7 mouse cellular contexts compared by ENCODE assay signal in the genomic region with DNA sequence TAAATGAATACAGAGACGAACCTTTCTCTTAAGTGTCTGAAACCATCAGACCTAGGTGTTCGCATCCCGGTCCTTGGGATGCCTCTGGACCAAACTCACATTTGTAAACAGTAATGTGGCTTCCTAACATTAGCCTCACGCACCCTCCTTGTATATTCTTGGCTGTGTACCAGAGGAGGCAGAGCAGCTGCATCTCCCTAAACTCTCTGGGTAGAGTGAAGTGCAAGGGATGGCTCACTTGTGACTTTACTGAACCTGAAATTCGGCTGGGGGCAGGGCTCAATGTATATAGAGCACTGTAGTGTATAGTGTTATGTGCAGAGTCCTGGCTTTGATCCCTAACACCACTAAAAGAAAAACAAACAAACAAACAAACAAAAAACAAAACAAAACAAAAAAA. TPM values are rescaled to one million over a fixed set of nuclear protein-coding genes. Genes with fewer than 3 reads are reported as not detected.
DNase-seq lines count a peak whose midpoint lies in the region; ATAC-seq and TF ChIP-seq lines count a peak whose summit lies in the region.

No protein-coding gene starts in this region.

- TF ChIP-seq CTCF in lung, embryonic 14.5 days (IDR thresholded peaks at IDR 0.05; ENCODE audit: low read depth): no peak

- peaks cover 27% of the 10 kb centered on the region for H3K4me1 ChIP-seq in lung, embryonic 14.5 days (ENCODE audit: insufficient read depth)
- H3K4me1 ChIP-seq in embryonic facial prominence, embryonic 15.5 days: peaks cover 49% of the 10 kb centered on the region
- peaks cover 23% of the 10 kb centered on the region for H3K4me1 ChIP-seq in intestine, embryonic 16.5 days (ENCODE audit: control insufficient read depth, insufficient read depth, low read length)

- H3K9me3 ChIP-seq in lung, embryonic 14.5 days (ENCODE audit: low read depth, low read length): no peaks in the 10 kb centered on the region
- no peaks in the 10 kb centered on the region for H3K9me3 ChIP-seq in embryonic facial prominence, embryonic 15.5 days (replicated peaks)
- H3K9me3 ChIP-seq in intestine, embryonic 16.5 days (ENCODE audit: control insufficient read depth, low read length): no peaks in the 10 kb centered on the region

- peak; percentile 66 for DNase-seq in lung, embryonic 14.5 days
- no peak for DNase-seq in lung, postnatal 4 days
- DNase-seq in skeletal muscle tissue, adult 2 months (ENCODE audit: low read depth, low spot score): peak; percentile 20
- DNase-seq in thymus, postnatal 0 days (ENCODE audit: low spot score): no peak
- no peak for DNase-seq in right cerebral cortex, postnatal 25 days

- no peaks in the 10 kb centered on the region for H3K27me3 ChIP-seq in lung, embryonic 14.5 days (ENCODE audit: insufficient read depth, low read length)
- no peaks in the 10 kb centered on the region for H3K27me3 ChIP-seq in embryonic facial prominence, embryonic 15.5 days
- no peaks in the 10 kb centered on the region for H3K27me3 ChIP-seq in intestine, embryonic 16.5 days (replicated peaks; ENCODE audit: control insufficient read depth, insufficient read depth, low read length)

- peak overlapping the region; percentile 71 for H3K4me2 ChIP-seq in lung, embryonic 14.5 days
- peak overlapping the region; percentile 54 for H3K4me2 ChIP-seq in embryonic facial prominence, embryonic 15.5 days (replicated peaks)
- H3K4me2 ChIP-seq in intestine, embryonic 16.5 days (ENCODE audit: low read depth, low read length): peak overlapping the region; percentile 70

- WGBS in lung, embryonic 14.5 days: 19% methylated on average over 5 of the region's 5 CpGs
- WGBS in embryonic facial prominence, embryonic 15.5 days: 16% methylated on average over 5 of the region's 5 CpGs
- WGBS in intestine, embryonic 16.5 days: 40% methylated on average over 5 of the region's 5 CpGs

- no peaks in the 10 kb centered on the region for H3K36me3 ChIP-seq in lung, embryonic 14.5 days (ENCODE audit: insufficient read depth)
- no peaks in the 10 kb centered on the region for H3K36me3 ChIP-seq in embryonic facial prominence, embryonic 15.5 days
- H3K36me3 ChIP-seq in intestine, embryonic 16.5 days (ENCODE audit: control insufficient read depth, insufficient read depth, low read length): no peaks in the 10 kb centered on the region

- peak overlapping the region; percentile 80 for H3K27ac ChIP-seq in lung, embryonic 14.5 days (ENCODE audit: low read depth)
- H3K27ac ChIP-seq in embryonic facial prominence, embryonic 15.5 days (replicated peaks): peak overlapping the region; percentile 93
- peak overlapping the region; percentile 38 for H3K27ac ChIP-seq in intestine, embryonic 16.5 days (ENCODE audit: low read length)

- peak; percentile 65; the same call in 1 of the 2 replicates for ATAC-seq in lung, embryonic 14.5 days (ENCODE audit: insufficient read depth)
- no peak for ATAC-seq in embryonic facial prominence, embryonic 15.5 days (ENCODE audit: insufficient number of reproducible peaks, low FRiP score, low TSS enrichment, low read depth)
- no peak for ATAC-seq in intestine, embryonic 16.5 days

- H3K4me3 ChIP-seq in lung, embryonic 14.5 days (ENCODE audit: low read depth, low read length): peak overlapping the region; percentile 35
- peak overlapping the region; percentile 38 for H3K4me3 ChIP-seq in embryonic facial prominence, embryonic 15.5 days (replicated peaks)
- H3K4me3 ChIP-seq in intestine, embryonic 16.5 days (ENCODE audit: low read length): peak overlapping the region; percentile 40

- peak overlapping the region; percentile 36; the same call in 1 of the 2 replicates for H3K9ac ChIP-seq in lung, embryonic 14.5 days
- no peak overlapping the region for H3K9ac ChIP-seq in embryonic facial prominence, embryonic 15.5 days
- H3K9ac ChIP-seq in intestine, embryonic 16.5 days (ENCODE audit: low read depth, low read length): peak overlapping the region; percentile 50; the same call in 1 of the 2 replicates

RNA-seq across cellular contexts. Expression of gene Med13l, which starts 45.6 kb away (rescaled TPM):
- polyA plus RNA-seq in lung, embryonic 14.5 days (2014; fragmentation: Nextera tagmentation; extraction: Ambion mirVana): 11.9 and 14.1 TPM in 2 replicates
- polyA plus RNA-seq in embryonic facial prominence, embryonic 15.5 days (2015; fragmentation: Nextera tagmentation; extraction: Ambion mirVana): 14.8 and 15.0 TPM in 2 replicates
- polyA plus RNA-seq in intestine, embryonic 16.5 days (2015; fragmentation: Nextera tagmentation; extraction: Ambion mirVana): 6.4 and 6.6 TPM in 2 replicates
- 12.4 and 16.6 TPM in 2 replicates for polyA plus RNA-seq in thymus, postnatal 0 days (2015; fragmentation: Nextera tagmentation; extraction: Ambion mirVana)

Comparison
In these comparisons a context has a peak if more than half of its experiments do, and no peak if none do; other contexts are left out.
1. DNase-seq: peak in lung, embryonic 14.5 days (single experiment) and skeletal muscle tissue, adult 2 months (single experiment); none in lung, postnatal 4 days (0 of 2), thymus, postnatal 0 days (single experiment) and right cerebral cortex, postnatal 25 days (single experiment).
2. H3K27ac ChIP-seq: peak in every context shown above with its lines; median percentile 93 in embryonic facial prominence, embryonic 15.5 days; 80 in lung, embryonic 14.5 days; 38 in intestine, embryonic 16.5 days.
3. Peak in every context shown above with its lines, with median percentiles within 50 percentile points of each other: H3K4me2 ChIP-seq and H3K4me3 ChIP-seq.